Mouse (Mus musculus) myocyte (in vitro differentiated cells): Measurements from ENCODE around the gene Ccdc171.

Experiments
- POLR2A ChIP-seq: IDR thresholded peaks from one replicate; pipeline ENCODE4 v1.6.1; 2011; ENCODE audit warnings: low read depth, mild to moderate bottlenecking, control low read depth, moderate library complexity; ENCODE audit not compliant: insufficient read length
- TCF12 ChIP-seq: IDR thresholded peaks from one replicate; pipeline ENCODE4 v1.6.1; 2011; ENCODE audit warnings: mild to moderate bottlenecking, control low read depth; ENCODE audit not compliant: poor library complexity, insufficient read depth, severe bottlenecking

- TF ChIP-seq TCF12, result no peak
- TF ChIP-seq POLR2A, result no peak
Observed at GRCm38 (mm10) chr4:83853885-83854284, 328.5 kb downstream of the Ccdc171 start.
